Mouse (Mus musculus): Measurements from ENCODE around the gene Scn4a. TPM values are rescaled to one million over a fixed set of nuclear protein-coding genes. Genes with fewer than 3 reads are reported as not detected.

Scn4a gene
- polyA plus RNA-seq, 1 experiment from 2014 or later: 0.05 TPM

DNA sequence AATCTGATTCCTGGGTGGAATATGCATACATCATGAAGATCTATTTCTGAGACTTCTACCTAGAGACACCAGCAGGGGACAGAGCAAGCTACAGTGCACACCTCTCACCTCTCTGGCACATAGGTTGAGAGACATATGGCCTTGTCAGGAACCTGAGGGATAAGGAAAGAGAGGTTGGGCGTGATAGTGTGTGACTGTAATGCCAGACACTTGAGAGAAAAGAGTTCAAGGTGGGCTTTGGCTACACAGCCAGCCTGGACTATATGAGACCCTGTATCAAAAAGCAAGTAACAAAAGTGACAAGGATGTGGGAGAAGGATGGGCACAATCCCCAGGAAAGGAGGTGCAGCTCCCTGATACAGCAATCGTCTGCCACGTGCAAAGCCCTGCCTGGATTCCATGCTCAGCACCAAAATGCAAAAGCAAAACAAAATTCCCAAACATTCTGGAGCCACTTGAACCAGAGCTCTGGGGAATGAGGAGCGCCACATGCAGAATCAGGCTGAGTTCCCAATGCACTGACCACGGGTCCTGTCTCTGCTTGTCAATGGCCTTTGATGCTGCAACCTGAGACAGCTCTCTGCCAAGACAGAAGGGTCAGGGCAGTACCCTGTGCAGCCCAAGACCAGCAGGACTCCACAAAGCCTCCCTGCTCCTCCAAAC lies 81.8 kb downstream of the Scn4a start:
- H3K9me3 ChIP-seq (ENCODE audit: low read depth, low read length): no peaks in the 10 kb centered on the region
- H3K27me3 ChIP-seq (ENCODE audit: insufficient read depth, low read length): no peaks in the 10 kb centered on the region
- peak overlapping the region; percentile 89 for H3K4me2 ChIP-seq
- 13% methylated on average over 5 of the region's 5 CpGs for WGBS
- TF ChIP-seq CTCF (IDR thresholded peaks at IDR 0.05; ENCODE audit: low read depth): peak; percentile 31; the same call in 1 of the 2 replicates
- ATAC-seq (ENCODE audit: insufficient read depth) (no peak), DNase-seq (peak; percentile 47)
- H3K27ac ChIP-seq (ENCODE audit: low read depth): peak overlapping the region; percentile 98
- peak overlapping the region; percentile 98 for H3K4me3 ChIP-seq (ENCODE audit: low read depth, low read length)
- peaks cover 32% of the 10 kb centered on the region for H3K4me1 ChIP-seq (ENCODE audit: insufficient read depth)
- H3K9ac ChIP-seq: peak overlapping the region; percentile 99
- peaks cover 26% of the 10 kb centered on the region for H3K36me3 ChIP-seq (ENCODE audit: insufficient read depth)

DNA sequence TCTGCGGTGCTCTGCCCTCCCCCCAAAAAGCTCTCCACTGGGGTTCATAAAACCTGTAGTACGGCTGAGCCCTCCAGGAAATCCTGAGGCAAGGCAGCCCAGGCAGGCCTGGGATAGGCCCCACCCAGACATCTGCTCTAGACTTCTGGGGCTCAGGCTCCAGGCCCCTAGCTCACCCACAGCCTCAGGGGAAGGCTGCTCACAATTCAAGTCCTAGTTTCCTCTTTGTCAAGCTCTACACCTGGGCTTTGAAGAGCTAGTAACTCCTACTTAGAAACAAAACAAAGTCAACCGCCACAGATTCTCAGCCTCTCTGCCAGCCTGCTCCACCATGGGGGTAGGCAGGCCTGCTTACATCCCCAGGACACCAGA lies 84.0 kb downstream of the Scn4a start:
- DNase-seq (peak; percentile 51), ATAC-seq (ENCODE audit: insufficient read depth) (no peak)
- TF ChIP-seq CTCF (IDR thresholded peaks at IDR 0.05; ENCODE audit: low read depth): no peak
- H3K36me3 ChIP-seq (ENCODE audit: insufficient read depth): peaks cover 48% of the 10 kb centered on the region
- WGBS: 11% methylated on average over 3 of the region's 3 CpGs
- peak overlapping the region; percentile 49 for H3K9ac ChIP-seq
- H3K4me3 ChIP-seq (ENCODE audit: low read depth, low read length): peak overlapping the region; percentile 14
- peaks cover 25% of the 10 kb centered on the region for H3K4me1 ChIP-seq (ENCODE audit: insufficient read depth)
- no peaks in the 10 kb centered on the region for H3K27me3 ChIP-seq (ENCODE audit: insufficient read depth, low read length)
- peak overlapping the region; percentile 55 for H3K4me2 ChIP-seq
- no peaks in the 10 kb centered on the region for H3K9me3 ChIP-seq (ENCODE audit: low read depth, low read length)
- H3K27ac ChIP-seq (ENCODE audit: low read depth): peak overlapping the region; percentile 72

Other genes with a start within 250 kb of the Scn4a start
- not detected in 2 replicates for gene Gm10840, start 192.4 kb downstream of the Scn4a start, polyA plus RNA-seq (2014; fragmentation: Nextera tagmentation; extraction: Ambion mirVana)
- gene Limd2, start 192.4 kb downstream of the Scn4a start, polyA plus RNA-seq (2014; fragmentation: Nextera tagmentation; extraction: Ambion mirVana): 211 and 229 TPM in 2 replicates
- gene Strada, start 151.1 kb downstream of the Scn4a start, polyA plus RNA-seq (2014; fragmentation: Nextera tagmentation; extraction: Ambion mirVana): 31.7 and 32.6 TPM in 2 replicates
- 66.5 and 69.6 TPM in 2 replicates for gene Ccdc47, start 136.9 kb downstream of the Scn4a start, polyA plus RNA-seq (2014; fragmentation: Nextera tagmentation; extraction: Ambion mirVana)
- gene Ddx42, start 136.4 kb downstream of the Scn4a start, polyA plus RNA-seq (2014; fragmentation: Nextera tagmentation; extraction: Ambion mirVana): 75.5 and 82.1 TPM in 2 replicates
- 60.7 and 66.9 TPM in 2 replicates for gene Ftsj3, start 97.2 kb downstream of the Scn4a start, polyA plus RNA-seq (2014; fragmentation: Nextera tagmentation; extraction: Ambion mirVana)
- 275 and 288 TPM in 2 replicates for gene Psmc5, start 97.1 kb downstream of the Scn4a start, polyA plus RNA-seq (2014; fragmentation: Nextera tagmentation; extraction: Ambion mirVana)
- 81.2 and 91.0 TPM in 2 replicates for gene Smarcd2, start 80.3 kb downstream of the Scn4a start, polyA plus RNA-seq (2014; fragmentation: Nextera tagmentation; extraction: Ambion mirVana)
- 0.18 and 0.39 TPM in 2 replicates for gene Tcam1, start 76.6 kb downstream of the Scn4a start, polyA plus RNA-seq (2014; fragmentation: Nextera tagmentation; extraction: Ambion mirVana)
- gene Gh, start 51.4 kb downstream of the Scn4a start, polyA plus RNA-seq (2014; fragmentation: Nextera tagmentation; extraction: Ambion mirVana): not detected in 2 replicates
- 2.5 and 3.4 TPM in 2 replicates for gene Cd79b, start 38.5 kb downstream of the Scn4a start, polyA plus RNA-seq (2014; fragmentation: Nextera tagmentation; extraction: Ambion mirVana)
- 0.16 and 0.39 TPM in 2 replicates for gene Prr29, start 12.2 kb upstream of the Scn4a start, polyA plus RNA-seq (2014; fragmentation: Nextera tagmentation; extraction: Ambion mirVana)
- gene Icam2, start 34.8 kb upstream of the Scn4a start, polyA plus RNA-seq (2014; fragmentation: Nextera tagmentation; extraction: Ambion mirVana): 68.3 and 76.7 TPM in 2 replicates
- gene Ern1, start 134.6 kb upstream of the Scn4a start, polyA plus RNA-seq (2014; fragmentation: Nextera tagmentation; extraction: Ambion mirVana): 7.5 and 8.6 TPM in 2 replicates

Measured in lung, embryonic 14.5 days (tissue).